Mouse (Mus musculus): Measurements from ENCODE around the gene Armc12. TPM values are rescaled to one million over a fixed set of nuclear protein-coding genes. Genes with fewer than 3 reads are reported as not detected.

The Armc12 gene
- polyA plus RNA-seq, 1 experiment from 2014 or later, result not detected

DNA sequence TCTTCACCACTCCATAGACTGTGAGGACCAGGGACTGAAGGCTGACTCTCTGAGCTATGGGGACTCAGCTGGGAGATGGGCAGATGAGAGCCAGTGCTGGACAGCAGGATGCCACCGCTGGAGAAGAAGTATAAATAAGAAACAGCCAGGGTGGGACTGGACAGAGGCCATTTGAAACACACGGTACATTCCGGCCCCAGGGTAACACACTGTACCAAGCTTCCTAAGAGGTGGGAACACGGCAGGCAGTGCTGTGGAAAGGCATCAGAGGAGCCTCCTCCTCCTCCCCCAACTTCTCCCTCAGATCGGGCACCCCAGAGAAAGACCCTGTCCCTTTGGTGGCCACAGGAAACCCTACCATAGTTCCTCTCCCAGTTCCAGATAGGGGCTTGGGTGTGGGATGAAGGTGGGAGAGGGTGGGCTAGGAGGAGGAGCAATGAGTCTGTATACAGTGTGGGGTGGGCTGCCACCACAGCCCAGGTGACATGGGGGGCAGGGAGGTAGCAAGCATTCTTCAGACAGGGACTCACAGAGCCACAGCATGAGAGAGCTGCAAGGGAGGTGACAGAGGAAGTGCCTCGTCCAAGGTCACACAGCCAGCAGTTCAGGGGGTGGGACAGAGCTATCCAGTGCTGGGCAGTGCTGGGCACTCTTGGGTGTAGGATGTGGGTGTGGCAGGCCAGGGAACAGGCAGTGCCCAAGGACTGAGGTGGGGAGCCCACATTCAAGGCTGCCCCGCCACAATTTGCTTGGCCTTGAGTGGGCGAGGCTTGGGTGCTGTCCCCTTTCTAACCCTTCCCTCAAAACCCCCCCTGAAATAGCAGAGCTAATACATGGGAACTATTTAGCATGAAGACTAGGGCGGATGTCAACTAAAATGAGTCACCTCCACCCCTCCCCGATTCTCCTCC lies 14.9 kb upstream of the Armc12 start:
- Histone ChIP-seq H3K27me3 (replicated peaks; ENCODE audit: low read depth, poor library complexity, severe bottlenecking) (peaks cover 83% of the 10 kb centered on the region), H3K4me1 (peaks cover 70% of the 10 kb centered on the region), H3K27ac (replicated peaks) (no peak overlapping the region)

DNA sequence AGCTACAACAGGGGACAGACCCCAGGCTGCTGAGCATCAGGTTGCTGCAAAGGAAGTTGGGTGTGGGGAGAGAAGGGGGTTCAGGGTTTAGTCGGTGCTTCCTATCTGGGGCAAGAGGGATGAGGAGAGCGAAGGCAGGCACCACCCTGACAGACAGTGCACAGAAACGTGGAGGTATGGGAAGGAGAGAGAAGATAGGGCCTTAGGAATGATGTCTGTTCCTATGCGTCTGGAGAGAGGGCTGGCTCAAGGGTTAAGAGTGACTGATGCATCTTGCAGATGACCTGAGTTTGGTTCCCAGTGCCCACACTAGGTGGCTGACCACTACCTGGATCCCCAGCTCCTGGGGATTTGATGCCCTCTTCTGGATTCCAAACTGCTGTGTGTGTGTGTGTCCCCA lies 13.7 kb upstream of the Armc12 start:
- H3K4me3 ChIP-seq, result peak overlapping the region; percentile 66; the same call in 1 of the 2 replicates
- no peak overlapping the region for H3K27ac ChIP-seq (replicated peaks)
- DNase-seq (ENCODE audit: low spot score), result no peak
- peaks cover 63% of the 10 kb centered on the region for H3K4me1 ChIP-seq
- no peaks in the 10 kb centered on the region for H3K36me3 ChIP-seq (replicated peaks)
- H3K27me3 ChIP-seq (replicated peaks; ENCODE audit: low read depth, poor library complexity, severe bottlenecking), result peaks cover 90% of the 10 kb centered on the region
- no peaks in the 10 kb centered on the region for H3K9me3 ChIP-seq
- 63% methylated on average over 4 of the region's 4 CpGs for WGBS

More for the DNA sequence above, 14.9 kb upstream of the Armc12 start:
- no peak for DNase-seq (ENCODE audit: low spot score)
- no peaks in the 10 kb centered on the region for H3K36me3 ChIP-seq (replicated peaks)
- 67% methylated on average over 10 of the region's 10 CpGs for WGBS
- H3K4me3 ChIP-seq, result no peak overlapping the region
- H3K9me3 ChIP-seq, result no peaks in the 10 kb centered on the region

DNA sequence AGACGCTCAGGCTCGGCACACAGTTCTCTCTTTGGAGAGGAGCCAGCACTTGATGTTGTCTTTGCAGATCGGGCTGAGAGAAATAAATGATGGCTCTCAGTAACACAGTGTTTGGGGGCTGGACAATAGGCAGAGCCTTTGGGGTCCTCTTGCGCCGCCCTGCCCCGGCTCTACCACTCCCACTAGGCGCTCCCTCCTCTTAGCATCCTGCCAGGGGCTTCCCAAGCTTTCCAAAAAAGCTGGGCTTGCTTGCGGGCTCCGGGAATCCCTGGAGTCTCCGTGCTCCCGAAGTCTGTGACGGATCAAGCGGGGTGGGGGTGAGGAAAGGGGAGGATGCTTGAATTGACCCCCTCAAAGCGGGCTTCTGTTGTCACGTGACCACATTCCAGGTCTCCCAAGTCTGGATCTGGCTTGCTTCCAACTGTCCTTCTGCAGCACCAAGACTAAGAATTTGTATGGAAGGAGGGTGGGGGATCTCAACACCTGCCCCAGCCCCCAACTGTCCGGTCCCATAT lies 13.1 kb upstream of the Armc12 start, which contains the start of gene Fkbp5:
TSS of gene Fkbp5 (minus strand) at position 87 of the 515 bp plus-strand sequence.
- peak within 1 kb of the TSS; percentile 83 for H3K27ac ChIP-seq (replicated peaks)
- H3K9me3 ChIP-seq, result no peaks in the 10 kb centered on the region
- peak; percentile 67 for DNase-seq (ENCODE audit: low spot score)
- H3K4me3 ChIP-seq, result peak within 1 kb of the TSS; percentile 66
- H3K4me1 ChIP-seq, result peaks cover 63% of the 10 kb centered on the region
- WGBS, result 4% methylated on average over 16 of the region's 16 CpGs
- H3K27me3 ChIP-seq (replicated peaks; ENCODE audit: low read depth, poor library complexity, severe bottlenecking), result peaks cover 91% of the 10 kb centered on the region
- H3K36me3 ChIP-seq (replicated peaks), result no peaks in the 10 kb centered on the region

DNA sequence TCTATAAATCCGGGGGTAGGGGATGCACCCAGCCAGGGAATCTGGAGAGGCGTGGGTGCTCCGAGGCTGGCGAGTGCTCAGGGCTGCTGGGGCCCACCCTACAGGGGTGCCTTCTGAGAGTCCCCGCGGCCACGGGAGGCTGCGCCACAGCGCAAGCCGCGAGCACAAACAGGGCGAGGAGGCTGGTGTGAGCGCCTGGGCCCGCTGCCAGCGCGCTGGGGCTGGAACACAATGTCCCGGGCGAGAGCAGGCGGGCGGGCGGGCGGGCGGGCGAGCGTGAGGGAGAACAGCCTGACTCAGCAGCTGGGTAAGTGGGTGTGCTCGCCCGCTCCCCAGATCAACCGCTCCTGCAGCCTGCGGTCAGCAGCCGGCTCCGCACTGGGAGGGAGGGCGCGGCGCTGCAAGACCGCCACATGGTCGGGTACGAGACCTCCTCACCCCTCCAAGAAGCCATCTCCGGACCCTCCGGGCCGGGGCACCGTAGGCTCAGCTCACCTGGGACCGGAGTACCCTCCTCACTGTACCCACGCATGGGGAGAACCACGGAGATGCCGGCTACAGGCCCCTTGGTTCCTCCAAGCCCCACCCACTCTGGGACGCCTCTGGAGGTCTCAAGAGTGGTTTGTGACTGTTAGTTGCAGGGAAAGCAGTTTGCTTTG lies 12.5 kb upstream of the Armc12 start:
- 1% methylated on average over 46 of the region's 46 CpGs for WGBS
- DNase-seq (ENCODE audit: low spot score), result peak; percentile 62
- H3K4me1 ChIP-seq, result peaks cover 63% of the 10 kb centered on the region
- peak overlapping the region; percentile 83 for H3K27ac ChIP-seq (replicated peaks)
- H3K9me3 ChIP-seq, result no peaks in the 10 kb centered on the region
- H3K36me3 ChIP-seq (replicated peaks), result no peaks in the 10 kb centered on the region
- peaks cover 88% of the 10 kb centered on the region for H3K27me3 ChIP-seq (replicated peaks; ENCODE audit: low read depth, poor library complexity, severe bottlenecking)
- H3K4me3 ChIP-seq, result peak overlapping the region; percentile 66

DNA sequence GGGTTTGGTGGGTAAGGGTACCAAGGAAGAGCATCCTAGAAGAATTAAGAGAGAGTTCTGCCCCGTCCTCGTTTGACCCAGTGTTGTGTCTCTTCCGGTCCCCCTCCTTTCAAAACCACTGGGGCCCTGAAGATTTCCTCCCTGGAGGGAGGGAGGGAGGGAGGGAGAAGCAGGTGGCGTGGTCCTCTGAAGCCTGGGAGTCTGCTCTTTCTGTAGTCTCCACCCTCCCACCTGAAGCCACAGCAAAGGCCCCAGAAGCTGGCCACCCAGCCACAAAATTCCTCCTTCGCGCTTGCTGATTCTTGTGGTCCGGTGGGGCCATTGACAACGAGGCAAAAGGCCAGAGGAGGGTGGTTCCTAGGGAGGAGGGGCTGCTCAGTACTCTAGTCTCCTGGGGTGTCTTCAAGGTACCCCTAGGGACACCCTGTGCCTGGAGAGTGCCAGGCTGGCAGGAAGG lies 12.0 kb upstream of the Armc12 start:
- H3K9me3 ChIP-seq, result no peaks in the 10 kb centered on the region
- peaks cover 67% of the 10 kb centered on the region for H3K4me1 ChIP-seq
- 23% methylated on average over 8 of the region's 8 CpGs for WGBS
- peaks cover 92% of the 10 kb centered on the region for H3K27me3 ChIP-seq (replicated peaks; ENCODE audit: low read depth, poor library complexity, severe bottlenecking)
- no peaks in the 10 kb centered on the region for H3K36me3 ChIP-seq (replicated peaks)
- peak overlapping the region; percentile 66 for H3K4me3 ChIP-seq
- DNase-seq (ENCODE audit: low spot score), result no peak
- H3K27ac ChIP-seq (replicated peaks), result peak overlapping the region; percentile 83

DNA sequence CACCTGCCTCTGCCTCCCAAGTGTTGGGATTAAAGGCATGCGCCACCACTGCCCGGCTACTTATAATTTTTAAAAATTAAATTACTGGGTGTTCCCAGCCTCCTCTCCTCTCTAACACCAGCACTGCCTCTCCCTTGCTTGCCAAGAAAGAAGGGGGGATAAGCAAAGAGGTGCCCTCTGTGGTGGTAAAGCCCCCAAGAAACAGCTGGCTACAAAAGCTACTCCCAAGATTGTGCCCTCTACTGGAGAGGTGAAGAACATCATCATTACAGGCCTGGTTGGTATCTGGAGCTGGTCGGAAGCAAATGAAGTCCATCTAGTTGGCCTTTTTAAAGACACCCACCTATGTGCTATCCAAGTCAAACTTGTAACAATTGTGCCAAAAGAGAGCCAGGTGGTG lies 10.8 kb upstream of the Armc12 start:
- Histone ChIP-seq H3K4me3 (no peak overlapping the region), H3K4me1 (peaks cover 65% of the 10 kb centered on the region), H3K36me3 (replicated peaks) (no peaks in the 10 kb centered on the region), H3K27ac (replicated peaks) (no peak overlapping the region), H3K9me3 (no peaks in the 10 kb centered on the region), H3K27me3 (replicated peaks; ENCODE audit: low read depth, poor library complexity, severe bottlenecking) (peaks cover 94% of the 10 kb centered on the region)
- WGBS, result 92% methylated on average over 3 of the region's 3 CpGs
- no peak for DNase-seq (ENCODE audit: low spot score)

DNA sequence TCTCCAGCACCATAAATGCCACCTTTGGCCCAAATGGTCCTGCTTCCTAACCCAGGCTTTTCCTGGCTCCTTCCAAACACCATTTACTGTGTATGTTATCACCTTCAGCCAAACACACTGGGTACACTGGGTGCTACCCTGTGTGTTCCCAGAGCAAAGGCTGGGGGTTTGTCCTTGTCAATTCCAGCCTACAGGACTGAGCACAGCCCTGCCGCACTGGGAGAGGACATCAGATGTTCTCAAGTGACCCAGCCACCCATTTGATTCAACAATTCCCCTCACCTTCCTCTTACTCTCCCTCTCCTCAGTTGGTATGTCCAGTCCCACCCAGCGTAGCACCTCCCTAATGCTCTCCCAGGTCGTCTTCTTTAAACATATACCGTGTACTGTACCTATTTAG lies 10.0 kb upstream of the Armc12 start:
- H3K27ac ChIP-seq (replicated peaks), result no peak overlapping the region
- H3K9me3 ChIP-seq, result no peaks in the 10 kb centered on the region
- DNase-seq (ENCODE audit: low spot score), result no peak
- H3K36me3 ChIP-seq (replicated peaks), result no peaks in the 10 kb centered on the region
- H3K4me3 ChIP-seq, result no peak overlapping the region
- H3K4me1 ChIP-seq, result peaks cover 57% of the 10 kb centered on the region
- H3K27me3 ChIP-seq (replicated peaks; ENCODE audit: low read depth, poor library complexity, severe bottlenecking), result peaks cover 89% of the 10 kb centered on the region
- 81% methylated on average over 4 of the region's 4 CpGs for WGBS

DNA sequence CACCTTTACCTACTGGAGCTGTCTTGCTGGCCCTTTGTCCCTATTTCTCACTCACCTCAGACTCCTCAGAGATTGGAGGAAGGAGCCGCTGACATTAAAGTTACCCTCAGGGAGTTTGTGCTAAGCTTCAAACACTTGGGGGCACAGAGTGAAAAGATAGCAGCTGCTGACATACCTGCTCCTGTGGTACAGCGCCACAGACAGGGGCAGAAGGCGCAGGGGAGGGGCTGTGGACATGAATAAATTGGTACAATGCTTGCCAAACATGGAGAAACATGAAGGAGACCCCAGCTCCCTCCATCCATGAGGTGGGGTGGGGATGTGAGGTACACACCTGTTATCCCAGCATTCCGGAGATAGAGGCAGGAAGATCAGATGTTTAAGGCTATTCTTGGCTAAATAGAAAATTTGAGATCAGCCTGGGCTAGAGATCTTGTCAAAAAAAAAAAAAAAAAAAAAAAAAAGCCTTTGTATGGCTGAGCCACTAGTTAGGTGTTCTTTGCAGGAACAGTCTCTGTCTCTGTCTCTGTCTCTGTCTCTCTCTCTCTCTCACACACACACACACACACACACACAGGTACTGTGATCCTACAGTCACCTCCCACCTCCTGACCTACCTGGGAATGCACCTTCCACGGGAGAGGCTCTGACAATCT lies 9.4 kb upstream of the Armc12 start:
- WGBS, result 66% methylated on average over 5 of the region's 5 CpGs
- Histone ChIP-seq H3K4me1 (peaks cover 53% of the 10 kb centered on the region), H3K36me3 (replicated peaks) (no peaks in the 10 kb centered on the region), H3K27me3 (replicated peaks; ENCODE audit: low read depth, poor library complexity, severe bottlenecking) (peaks cover 82% of the 10 kb centered on the region), H3K4me3 (no peak overlapping the region), H3K27ac (replicated peaks) (no peak overlapping the region), H3K9me3 (no peaks in the 10 kb centered on the region)
- DNase-seq (ENCODE audit: low spot score), result no peak

DNA sequence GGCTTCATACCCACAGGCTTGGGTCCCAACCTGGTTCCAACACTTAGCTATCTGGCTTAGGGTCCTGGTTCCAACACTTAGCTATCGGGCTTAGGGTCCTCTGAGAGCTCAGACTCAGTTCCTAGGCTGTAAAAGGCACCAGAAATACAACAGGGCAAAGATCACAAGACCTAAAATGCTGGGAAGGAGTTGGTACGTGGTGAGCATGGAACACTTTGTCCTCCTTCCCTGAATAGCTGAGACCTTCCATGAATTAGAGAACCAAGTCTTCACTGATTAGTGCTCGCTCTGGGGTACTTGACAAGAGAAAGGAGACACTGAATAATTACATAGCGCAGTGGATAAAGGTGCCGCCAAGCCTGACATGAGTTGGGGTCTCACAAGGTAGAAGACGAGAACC lies 8.7 kb upstream of the Armc12 start:
- no peaks in the 10 kb centered on the region for H3K9me3 ChIP-seq
- no peak overlapping the region for H3K27ac ChIP-seq (replicated peaks)
- WGBS, result 42% methylated on average over 6 of the region's 6 CpGs
- peaks cover 51% of the 10 kb centered on the region for H3K4me1 ChIP-seq
- peaks cover 75% of the 10 kb centered on the region for H3K27me3 ChIP-seq (replicated peaks; ENCODE audit: low read depth, poor library complexity, severe bottlenecking)
- peak overlapping the region; percentile 79 for H3K4me3 ChIP-seq
- DNase-seq (ENCODE audit: low spot score), result no peak
- H3K36me3 ChIP-seq (replicated peaks), result no peaks in the 10 kb centered on the region

DNA sequence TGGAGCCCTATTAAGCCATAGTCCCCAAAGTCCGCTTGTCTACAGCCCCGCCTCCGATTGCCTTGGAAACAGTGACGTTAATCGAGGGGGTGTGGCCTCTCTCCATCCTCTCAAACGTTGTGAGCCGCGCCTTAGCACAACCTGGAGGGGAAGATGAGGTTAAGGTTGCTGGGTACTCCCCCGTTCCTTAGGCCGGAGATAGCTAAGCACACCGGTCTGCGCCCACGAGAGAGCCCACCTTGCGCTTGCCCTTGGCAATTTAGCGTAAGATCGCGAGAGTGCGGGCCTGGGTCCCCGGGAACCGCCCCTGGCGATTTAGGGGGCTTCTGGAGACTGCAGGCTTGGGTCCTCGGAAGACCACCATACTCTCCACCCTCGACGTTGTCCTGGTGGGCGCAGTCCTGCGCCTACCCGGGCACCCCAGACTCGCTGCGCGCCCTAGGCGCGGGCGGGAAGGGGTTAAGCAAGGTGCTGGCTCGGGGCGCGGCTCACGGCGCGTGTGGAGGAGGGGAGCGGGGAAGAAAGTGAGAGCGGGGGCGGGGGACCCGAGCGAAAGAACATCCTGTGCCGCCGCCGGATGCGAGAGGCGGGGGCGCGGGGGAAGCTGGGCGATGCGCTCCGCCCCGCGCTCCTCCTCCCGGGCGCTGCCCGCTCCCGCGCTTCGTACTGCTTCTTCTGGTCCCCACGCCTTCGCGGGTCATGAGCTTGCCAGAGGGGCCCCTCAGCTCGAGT lies 7.8 kb upstream of the Armc12 start:
- H3K27ac ChIP-seq (replicated peaks), result peak overlapping the region; percentile 95
- no peaks in the 10 kb centered on the region for H3K36me3 ChIP-seq (replicated peaks)
- peak overlapping the region; percentile 79 for H3K4me3 ChIP-seq
- H3K9me3 ChIP-seq, result no peaks in the 10 kb centered on the region
- H3K4me1 ChIP-seq, result peaks cover 50% of the 10 kb centered on the region
- WGBS, result under 1% methylated on average over 66 of the region's 66 CpGs
- H3K27me3 ChIP-seq (replicated peaks; ENCODE audit: low read depth, poor library complexity, severe bottlenecking), result peaks cover 67% of the 10 kb centered on the region
- peak; percentile 91 for DNase-seq (ENCODE audit: low spot score)

DNA sequence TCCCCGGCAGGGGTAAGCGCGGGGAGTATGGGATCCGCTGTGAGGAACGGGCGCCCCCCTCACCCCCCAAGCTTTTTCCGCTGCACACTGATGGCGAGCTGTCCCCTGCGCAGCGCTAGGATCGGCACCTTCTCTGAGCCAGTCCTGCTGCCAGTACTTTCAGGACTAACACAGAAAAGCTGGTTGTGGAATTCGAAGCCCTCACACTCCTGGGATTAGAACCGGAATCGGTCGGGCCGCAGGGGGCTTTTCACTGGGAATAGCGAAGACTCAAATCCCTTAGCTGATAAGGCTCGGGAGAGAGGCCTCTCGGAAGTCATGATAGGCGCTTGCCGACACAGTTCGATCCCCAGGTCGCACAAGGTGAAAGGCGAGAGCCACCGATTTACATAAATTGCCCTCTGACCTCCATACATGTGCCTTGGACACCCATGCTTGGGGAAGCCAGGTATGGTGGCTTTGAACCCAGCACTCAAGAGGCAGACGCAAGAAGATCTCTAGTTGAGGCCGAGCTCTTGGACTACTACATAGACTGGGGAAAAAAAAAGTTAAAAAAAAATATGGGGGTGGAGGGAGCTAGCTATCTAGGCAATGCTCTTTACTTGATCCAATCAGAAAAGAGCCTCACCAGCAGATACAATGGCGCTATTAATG lies 7.1 kb upstream of the Armc12 start:
- 5% methylated on average over 28 of the region's 28 CpGs for WGBS
- H3K27ac ChIP-seq (replicated peaks), result peak overlapping the region; percentile 95
- peaks cover 62% of the 10 kb centered on the region for H3K27me3 ChIP-seq (replicated peaks; ENCODE audit: low read depth, poor library complexity, severe bottlenecking)

More for the DNA sequence above, 7.1 kb upstream of the Armc12 start:
- Histone ChIP-seq H3K4me1 (peaks cover 50% of the 10 kb centered on the region), H3K36me3 (replicated peaks) (no peaks in the 10 kb centered on the region), H3K9me3 (no peaks in the 10 kb centered on the region), H3K4me3 (peak overlapping the region; percentile 79)
- DNase-seq (ENCODE audit: low spot score), result no peak
